Mouse (Mus musculus): ENCODE results near the gene Ubtd1.

DNA sequence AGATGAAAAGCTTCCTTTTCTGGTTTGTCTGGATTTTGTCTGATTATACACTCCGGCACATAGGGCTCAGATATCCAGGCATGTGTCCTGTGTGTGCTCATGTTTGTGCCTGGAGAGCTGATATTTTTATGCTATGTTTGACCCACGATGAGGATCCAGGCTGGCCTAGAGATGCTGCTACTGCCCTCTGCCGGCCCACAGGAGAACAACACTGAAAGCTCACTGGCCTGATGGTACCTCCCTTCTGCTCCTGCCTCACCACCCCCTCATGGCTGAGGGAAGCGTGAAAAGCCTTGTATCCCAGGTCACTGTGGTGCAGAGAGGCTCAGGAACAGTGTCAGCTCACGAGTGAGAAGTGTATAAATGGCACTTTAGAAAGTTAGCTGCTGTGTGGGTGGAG is 44.6 kb downstream of the Ubtd1 start:
- peak; percentile 90 for TF ChIP-seq CTCF (IDR thresholded peaks at IDR 0.05; ENCODE audit: control insufficient read depth, insufficient read depth, insufficient read length)
- no peak for TF ChIP-seq MAX (IDR thresholded peaks at IDR 0.05)
- TF ChIP-seq USF1 (IDR thresholded peaks at IDR 0.05; ENCODE audit: low read depth) = no peak
- no peak for TF ChIP-seq CEBPB (IDR thresholded peaks at IDR 0.05; ENCODE audit: low read depth)

Measured in C2C12 (cell line).